Mouse (Mus musculus) forebrain, embryonic 11.5 days (tissue): ENCODE results near the gene Mptx2. TPM values are rescaled to one million over a fixed set of nuclear protein-coding genes. Genes with fewer than 3 reads are reported as not detected.
A peak's percentile ranks its signal among the peaks of the same experiment; 100 is the strongest.

Experiments used
- ATAC-seq: fragments of 200-750 bp; cut with Nextera tagmentation; replicated peaks from 2 replicates; pipeline ENCODE4 v1.8.0; 2017; ENCODE audit warnings: moderate TSS enrichment; ENCODE audit not compliant: low FRiP score
- DNase-seq: peaks from one replicate; pipeline ENCODE4 v3.0.0-alpha.2; 2017; ENCODE audit warnings: low spot score
- H3K27ac ChIP-seq: fragments of 300-500 bp; sonication (generic); 2 replicates; pipeline ENCODE4 v1.5.1; 2014; ENCODE audit warnings: low read depth, low read length
- H3K27me3 ChIP-seq: fragments of 300-500 bp; sonication (generic); 2 replicates; pipeline ENCODE4 v1.6.1; 2014; ENCODE audit warnings: mild to moderate bottlenecking, low read length, mixed read lengths; ENCODE audit not compliant: control insufficient read depth, insufficient read depth
- H3K36me3 ChIP-seq: fragments of 300-500 bp; sonication (generic); 2 replicates; pipeline ENCODE4 v1.6.1; 2014; ENCODE audit warnings: mild to moderate bottlenecking, low read length, moderate library complexity, mixed read lengths; ENCODE audit not compliant: control insufficient read depth, insufficient read depth
- H3K4me1 ChIP-seq: fragments of 300-500 bp; sonication (generic); replicated peaks from 2 replicates; pipeline ENCODE4 v1.6.1; 2014; ENCODE audit warnings: low read length, mixed read lengths; ENCODE audit not compliant: control insufficient read depth, insufficient read depth
- H3K4me2 ChIP-seq: fragments of 300-500 bp; sonication (generic); 2 replicates; pipeline ENCODE4 v1.6.1; 2014; ENCODE audit warnings: low read depth, mild to moderate bottlenecking, low read length, moderate library complexity, mixed read lengths; ENCODE audit not compliant: severe bottlenecking
- H3K4me3 ChIP-seq: fragments of 300-500 bp; sonication (generic); 2 replicates; pipeline ENCODE4 v1.5.1; 2014; ENCODE audit warnings: low read depth, low read length
- H3K9ac ChIP-seq: fragments of 300-500 bp; sonication (generic); 2 replicates; pipeline ENCODE4 v1.6.1; 2014; ENCODE audit warnings: low read length
- H3K9me3 ChIP-seq: fragments of 300-500 bp; sonication (generic); 2 replicates; pipeline ENCODE4 v1.6.1; 2016; ENCODE audit warnings: low read length, mixed read lengths; ENCODE audit not compliant: control insufficient read depth
- WGBS: fragments of 180-500 bp; shearing (Covaris S2); extraction: QIAGEN DNeasy Blood & Tissue Kit; methylation state at CpG from one replicate; pipeline ENCODE4 v1.1.7; 2014; 5-methylcytosine and 5-hydroxymethylcytosine counted together
- polyA plus RNA-seq: library from polyadenylated mRNA; unstranded; fragments of >200 nt; fragmentation: Nextera tagmentation; extraction: Ambion mirVana; gene quantifications from 2 replicates; pipeline ENCODE4 v1.2.1, GENCODE M21; 2014

The Mptx2 gene
- not detected in 2 replicates for polyA plus RNA-seq

DNA sequence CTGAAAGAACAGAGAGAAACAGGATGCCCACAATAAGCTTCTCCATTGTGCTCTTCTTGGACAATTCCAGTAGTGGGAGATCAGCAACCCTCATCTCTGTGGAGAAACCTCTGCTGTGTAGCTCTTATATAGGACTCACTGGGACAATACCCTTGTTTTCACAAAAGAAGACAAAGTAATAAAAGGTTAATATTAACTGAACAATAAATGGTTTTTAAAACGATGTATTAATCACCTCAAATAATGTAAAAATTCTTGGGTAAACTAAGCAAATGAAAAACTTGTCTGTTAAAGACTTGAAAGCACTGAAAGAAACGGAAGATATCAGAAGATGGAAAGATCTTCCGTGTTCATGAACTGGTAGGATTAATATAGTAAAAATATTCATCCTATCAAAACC is at the start of gene Mptx2:
Gene Mptx2, minus strand, starts transcription at position 101 of the 400 bp plus-strand sequence.
- Histone ChIP-seq H3K9me3 (no peaks in the 10 kb centered on the region), H3K4me2 (no peak within 1 kb of the TSS), H3K36me3 (no peaks in the 10 kb centered on the region), H3K4me3 (no peak within 1 kb of the TSS), H3K9ac (no peak within 1 kb of the TSS), H3K4me1 (no peaks in the 10 kb centered on the region), H3K27ac (no peak within 1 kb of the TSS), H3K27me3 (no peaks in the 10 kb centered on the region)
- WGBS = 83% methylated on average over 3 of the region's 3 CpGs
- DNase-seq (no peak), ATAC-seq (no peak)

DNA sequence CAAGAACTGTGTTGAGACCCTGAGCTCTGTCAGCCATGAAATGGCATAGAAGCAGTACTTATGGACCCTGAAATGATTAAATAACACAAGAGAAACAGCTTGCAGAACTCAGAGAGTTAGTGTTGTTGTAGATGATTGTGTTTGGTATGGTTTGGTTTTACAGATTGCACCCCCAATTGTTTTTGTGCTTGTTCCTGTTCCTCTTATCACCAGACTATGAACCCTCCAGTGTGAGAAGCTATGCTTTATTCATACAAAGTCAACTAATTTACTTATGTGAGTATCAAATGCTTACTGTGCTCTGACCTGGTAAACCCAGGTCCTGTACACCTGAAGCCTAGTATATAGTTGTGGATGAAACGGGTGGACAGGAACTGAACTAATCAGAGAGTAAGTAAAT is 49.0 kb upstream of the Mptx2 start:
- H3K4me1 ChIP-seq = no peaks in the 10 kb centered on the region
- no peak overlapping the region for H3K9ac ChIP-seq
- DNase-seq (no peak), ATAC-seq (no peak)
- WGBS = 85% methylated on average over 1 of the region's 1 CpGs
- H3K4me2 ChIP-seq = no peak overlapping the region
- H3K4me3 ChIP-seq = no peak overlapping the region
- H3K9me3 ChIP-seq = no peaks in the 10 kb centered on the region
- no peaks in the 10 kb centered on the region for H3K27me3 ChIP-seq
- H3K27ac ChIP-seq = no peak overlapping the region
- no peaks in the 10 kb centered on the region for H3K36me3 ChIP-seq

DNA sequence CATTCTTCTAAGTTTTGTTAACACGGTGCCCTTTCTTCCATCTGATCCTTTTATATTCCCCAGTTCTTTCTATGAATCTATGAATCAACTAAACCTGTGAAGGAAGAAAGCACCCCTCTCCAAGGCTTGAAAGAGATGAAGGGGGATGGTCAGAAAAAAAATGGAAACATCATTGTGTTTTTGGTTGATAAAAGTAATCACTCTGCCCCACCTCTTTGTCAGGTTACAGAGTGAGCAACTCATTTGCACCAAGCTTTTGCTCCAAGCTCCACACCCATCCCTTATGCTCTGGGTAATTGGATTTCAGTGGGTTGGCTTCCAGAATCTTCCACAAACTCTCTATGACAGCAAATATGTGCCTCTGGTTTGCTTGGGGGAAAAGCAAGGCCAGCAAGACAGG is 47.8 kb upstream of the Mptx2 start:
- Histone ChIP-seq H3K36me3 (no peaks in the 10 kb centered on the region), H3K9ac (no peak overlapping the region), H3K4me3 (no peak overlapping the region), H3K9me3 (no peaks in the 10 kb centered on the region), H3K27ac (no peak overlapping the region), H3K4me1 (no peaks in the 10 kb centered on the region), H3K4me2 (no peak overlapping the region), H3K27me3 (no peaks in the 10 kb centered on the region)
- no peak for ATAC-seq
- WGBS = 90% methylated on average over 1 of the region's 1 CpGs
- no peak for DNase-seq

DNA sequence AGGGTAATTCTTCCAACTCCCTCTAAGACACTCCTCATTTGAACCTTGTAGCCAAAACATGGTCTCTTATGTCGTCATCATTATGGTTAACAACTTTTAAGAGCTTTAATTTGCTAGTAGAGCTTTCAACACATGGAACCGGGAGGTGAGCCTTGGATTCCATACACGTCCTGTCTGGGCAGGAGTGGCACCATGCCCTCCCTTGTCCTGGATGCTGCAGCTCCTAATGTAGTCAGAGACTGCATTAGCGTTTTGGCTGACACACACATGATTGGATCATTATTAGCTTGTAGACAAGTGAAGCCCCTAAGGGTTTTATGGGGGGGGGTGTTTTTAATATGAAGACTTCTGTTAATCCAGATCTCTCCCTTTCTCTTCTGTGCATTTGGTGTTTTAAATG is 47.4 kb upstream of the Mptx2 start:
- 76% methylated on average over 4 of the region's 4 CpGs for WGBS
- H3K4me3 ChIP-seq = no peak overlapping the region
- no peak for ATAC-seq

DNA sequence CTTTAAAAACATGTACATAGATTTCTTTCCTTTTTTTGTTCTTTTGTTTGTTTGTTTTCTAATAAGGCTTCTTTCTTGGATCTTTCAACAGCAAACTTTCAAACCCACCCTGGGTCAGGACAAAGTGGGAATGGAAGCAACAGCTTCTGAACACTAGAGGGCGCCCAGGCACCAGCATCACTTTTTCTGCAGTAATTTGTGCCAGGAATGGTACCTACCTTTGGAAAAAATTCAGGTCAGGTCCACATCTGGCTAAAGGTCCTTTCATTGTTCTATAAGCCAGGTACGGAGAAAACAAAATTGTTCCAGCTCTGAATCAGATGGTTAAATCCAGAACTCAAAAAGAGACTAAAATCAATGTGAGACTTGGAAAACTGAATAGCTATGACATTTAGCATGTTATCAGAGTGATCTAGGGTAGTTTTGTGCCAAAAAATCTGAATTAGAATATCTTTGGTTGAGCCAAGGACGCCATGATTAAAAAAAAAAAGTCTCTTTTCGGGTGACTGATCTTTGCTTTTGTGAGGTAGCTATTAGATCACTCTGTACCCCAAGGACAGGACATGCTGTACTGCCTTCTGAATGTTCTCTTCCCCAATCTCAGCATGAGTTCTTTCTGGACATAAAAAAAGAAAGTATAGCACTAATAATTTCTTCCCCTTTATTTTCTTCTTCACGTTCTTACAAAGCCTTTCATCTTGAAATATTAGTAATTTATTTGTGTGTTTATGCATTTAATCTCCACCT is 46.4 kb upstream of the Mptx2 start:
- no peak overlapping the region for H3K4me3 ChIP-seq
- ATAC-seq (no peak), DNase-seq (peak; percentile 69)
- H3K4me1 ChIP-seq = no peaks in the 10 kb centered on the region
- H3K9me3 ChIP-seq = no peaks in the 10 kb centered on the region
- H3K36me3 ChIP-seq = no peaks in the 10 kb centered on the region
- no peaks in the 10 kb centered on the region for H3K27me3 ChIP-seq
- H3K27ac ChIP-seq = no peak overlapping the region
- H3K9ac ChIP-seq = no peak overlapping the region
- WGBS = 31% methylated on average over 5 of the region's 5 CpGs
- H3K4me2 ChIP-seq = no peak overlapping the region

More for the DNA sequence above, 47.4 kb upstream of the Mptx2 start:
- no peaks in the 10 kb centered on the region for H3K27me3 ChIP-seq
- no peak overlapping the region for H3K9ac ChIP-seq
- H3K4me2 ChIP-seq = no peak overlapping the region
- no peaks in the 10 kb centered on the region for H3K36me3 ChIP-seq
- no peak for DNase-seq
- no peak overlapping the region for H3K27ac ChIP-seq
- H3K9me3 ChIP-seq = no peaks in the 10 kb centered on the region
- H3K4me1 ChIP-seq = no peaks in the 10 kb centered on the region

DNA sequence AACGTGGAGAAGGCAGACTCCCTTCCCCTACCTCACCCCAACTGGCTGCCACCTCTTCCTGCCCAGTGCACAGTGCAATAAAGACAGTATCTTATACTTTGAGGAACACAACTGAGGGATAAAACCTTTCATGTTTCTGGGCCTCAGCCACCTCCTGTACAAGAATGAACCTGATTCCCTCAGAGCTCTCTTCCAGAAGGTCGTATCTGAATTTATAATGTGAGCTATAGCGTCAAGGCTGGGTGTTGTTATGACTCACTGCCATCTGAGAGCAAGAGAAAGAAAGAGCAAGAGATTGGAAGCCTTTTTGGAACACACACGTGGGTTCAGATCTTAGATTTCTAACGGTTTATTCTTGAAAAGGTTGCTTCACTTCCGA is 44.7 kb upstream of the Mptx2 start:
- WGBS = 68% methylated on average over 6 of the region's 6 CpGs
- ATAC-seq (no peak), DNase-seq (no peak)
- no peak overlapping the region for H3K27ac ChIP-seq
- no peak overlapping the region for H3K9ac ChIP-seq
- H3K36me3 ChIP-seq = no peaks in the 10 kb centered on the region
- H3K4me1 ChIP-seq = no peaks in the 10 kb centered on the region
- no peak overlapping the region for H3K4me2 ChIP-seq
- no peaks in the 10 kb centered on the region for H3K27me3 ChIP-seq
- no peak overlapping the region for H3K4me3 ChIP-seq
- no peaks in the 10 kb centered on the region for H3K9me3 ChIP-seq

DNA sequence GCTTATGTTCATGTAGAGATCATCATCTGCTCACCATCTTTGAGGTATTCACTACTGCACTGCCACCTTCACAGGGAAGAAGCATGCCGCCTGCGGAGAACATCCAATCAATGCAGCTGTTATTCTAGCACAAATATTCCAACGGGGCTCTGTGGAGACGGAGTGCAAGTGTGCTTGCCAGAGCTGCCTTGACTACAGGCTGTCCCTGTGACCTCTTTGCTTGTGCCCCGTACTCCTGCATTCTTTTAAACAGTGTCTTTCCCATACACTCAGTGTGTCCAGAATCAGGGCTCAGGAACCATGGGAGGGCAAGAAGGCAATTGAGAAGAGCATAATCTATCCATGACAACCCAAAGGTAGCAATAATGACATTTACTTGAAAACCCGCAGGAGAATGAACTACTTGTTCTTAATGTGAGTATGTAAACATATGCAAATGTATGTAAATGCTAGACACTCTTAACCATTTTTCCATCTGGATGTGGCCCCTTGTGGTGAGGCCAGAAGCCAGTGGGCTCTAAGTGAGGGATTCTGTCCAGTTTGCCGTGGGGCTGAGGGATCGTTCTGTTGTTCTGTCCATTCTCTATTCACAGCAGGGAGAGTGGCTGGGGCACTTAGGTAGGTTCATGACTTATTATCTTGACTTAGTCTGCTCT is 44.1 kb upstream of the Mptx2 start:
- H3K4me1 ChIP-seq = no peaks in the 10 kb centered on the region
- no peaks in the 10 kb centered on the region for H3K9me3 ChIP-seq
- no peak overlapping the region for H3K4me2 ChIP-seq
- H3K9ac ChIP-seq = no peak overlapping the region
- H3K27ac ChIP-seq = no peak overlapping the region
- H3K36me3 ChIP-seq = no peaks in the 10 kb centered on the region
- H3K27me3 ChIP-seq = no peaks in the 10 kb centered on the region
- ATAC-seq (no peak), DNase-seq (no peak)
- H3K4me3 ChIP-seq = no peak overlapping the region
- WGBS = 76% methylated on average over 8 of the region's 8 CpGs

DNA sequence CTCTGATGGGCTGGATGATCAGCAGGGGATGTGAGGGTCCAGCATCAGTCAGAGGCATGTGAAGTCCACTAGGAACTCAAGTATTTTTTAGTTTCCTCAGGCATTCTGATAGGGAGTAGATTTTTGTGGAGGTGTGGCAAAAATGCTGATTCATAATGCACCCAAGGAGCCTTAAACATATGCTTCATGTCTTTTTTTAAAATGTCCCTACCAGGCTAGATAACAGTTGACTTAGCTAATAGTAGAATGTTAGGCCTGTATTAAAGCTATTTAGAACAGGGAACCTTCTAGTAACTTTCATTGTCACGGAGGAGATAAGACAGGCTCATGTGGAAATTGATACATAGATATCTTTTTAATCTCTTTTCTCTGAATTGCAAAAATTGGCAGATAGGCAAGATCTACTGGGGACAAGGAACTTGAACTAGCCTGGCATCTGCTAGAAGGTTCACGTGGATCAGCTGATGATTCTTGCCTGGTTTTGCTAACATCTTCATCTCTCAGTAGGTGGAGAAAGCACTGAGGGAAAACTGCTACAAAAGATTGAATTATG is 40.4 kb upstream of the Mptx2 start:
- Histone ChIP-seq H3K4me1 (no peaks in the 10 kb centered on the region), H3K9me3 (no peaks in the 10 kb centered on the region), H3K4me3 (no peak overlapping the region), H3K27me3 (no peaks in the 10 kb centered on the region), H3K27ac (no peak overlapping the region), H3K36me3 (no peaks in the 10 kb centered on the region), H3K9ac (no peak overlapping the region), H3K4me2 (no peak overlapping the region)
- DNase-seq (no peak), ATAC-seq (no peak)
- 97% methylated on average over 2 of the region's 2 CpGs for WGBS
